Mouse (Mus musculus) MEL (cell line): ENCODE results near the gene Strap. TPM values are rescaled to one million over a fixed set of nuclear protein-coding genes. Genes with fewer than 3 reads are reported as not detected.

Source experiments
- DNase-seq: peaks from one replicate; pipeline ENCODE4 v3.0.0; 2011; ENCODE audit warnings: low read depth, low spot score
- H3K27ac ChIP-seq: 2 replicates; pipeline ENCODE4 v1.5.1; 2012; ENCODE audit warnings: low read depth, mild to moderate bottlenecking, control low read depth, low read length, moderate library complexity; ENCODE audit not compliant: control insufficient read depth
- H3K27me3 ChIP-seq, 2 experiments: fragments of 150-350 bp in 1 of 2; sonication (generic) in 1 of 2; 2 replicates each; pipeline ENCODE4 v1.6.1; 2012; ENCODE audit warnings: low read length in 2 of 2, mild to moderate bottlenecking in 2 of 2, improper control_type of control experiment in 1 of 2, moderate library complexity in 1 of 2; ENCODE audit not compliant: insufficient read depth in 2 of 2, control insufficient read depth in 1 of 2
- H3K36me3 ChIP-seq, 2 experiments: 2 replicates each; pipeline ENCODE4 v1.6.1; 2012 to 2014; ENCODE audit warnings: low read length in 2 of 2, improper control_type of control experiment in 1 of 2, inconsistent platforms in 1 of 2, mild to moderate bottlenecking in 1 of 2; ENCODE audit not compliant: insufficient read depth in 2 of 2, control insufficient read depth in 1 of 2
- H3K4me1 ChIP-seq, 2 experiments: fragments of 150-350 bp in 1 of 2; sonication (generic) in 1 of 2; 2 replicates each; pipeline ENCODE4 v1.6.1; 2012; ENCODE audit warnings: low read length in 2 of 2, improper control_type of control experiment in 1 of 2, mild to moderate bottlenecking in 1 of 2; ENCODE audit not compliant: insufficient read depth in 2 of 2, control insufficient read depth in 1 of 2
- H3K4me3 ChIP-seq, 2 experiments: fragments of 150-350 bp in 1 of 2; sonication (generic) in 1 of 2; 2 replicates each; pipeline ENCODE4 v1.5.1; 2012; ENCODE audit warnings: low read depth in 2 of 2, low read length in 2 of 2, mild to moderate bottlenecking in 2 of 2, moderate library complexity in 2 of 2, control low read depth in 1 of 2, improper control_type of control experiment in 1 of 2; ENCODE audit not compliant: control insufficient read depth in 1 of 2, insufficient read depth in 1 of 2
- H3K79me2 ChIP-seq: 2 replicates; pipeline ENCODE4 v1.6.1; 2012; ENCODE audit warnings: mild to moderate bottlenecking, low read length, moderate library complexity; ENCODE audit not compliant: control insufficient read depth, poor library complexity, insufficient read depth
- H3K9ac ChIP-seq: 2 replicates; pipeline ENCODE4 v1.6.1; 2012; ENCODE audit warnings: low read depth, mild to moderate bottlenecking, control low read depth, low read length, moderate library complexity; ENCODE audit not compliant: control insufficient read depth, poor library complexity, severe bottlenecking
- H3K9me3 ChIP-seq: fragments of 150-350 bp; sonication (generic); replicated peaks from 2 replicates; pipeline ENCODE4 v1.6.1; 2012; ENCODE audit warnings: mild to moderate bottlenecking, low read length, improper control_type of control experiment, moderate library complexity; ENCODE audit not compliant: insufficient read depth
- CTCF ChIP-seq, 3 experiments: IDR thresholded peaks in 2 of 3; conservative IDR thresholded peaks in 1 of 3; 2 replicates each; pipeline ENCODE4 v1.5.1; 2011 to 2012; ENCODE audit warnings: low read length in 3 of 3, low read depth in 2 of 3, mild to moderate bottlenecking in 2 of 3, improper control_type of control experiment in 1 of 3, inconsistent platforms in 1 of 3, mixed read lengths in 1 of 3, moderate library complexity in 1 of 3; ENCODE audit not compliant: control insufficient read depth in 1 of 3, insufficient read depth in 1 of 3, poor library complexity in 1 of 3, severe bottlenecking in 1 of 3
- ETS1 ChIP-seq: IDR thresholded peaks from 2 replicates; pipeline ENCODE4 v1.6.1; 2012; ENCODE audit warnings: low read depth, mild to moderate bottlenecking, inconsistent platforms, low read length, improper control_type of control experiment, moderate library complexity
- GABPA ChIP-seq: IDR thresholded peaks from 2 replicates; pipeline ENCODE4 v1.6.1; 2012; ENCODE audit warnings: low read depth, mild to moderate bottlenecking, inconsistent platforms, low read length, improper control_type of control experiment, moderate library complexity
- GATA1 ChIP-seq: IDR thresholded peaks from 2 replicates; pipeline ENCODE4 v1.6.1; 2011; ENCODE audit warnings: low read depth, low read length, improper control_type of control experiment
- HCFC1 ChIP-seq: IDR thresholded peaks from 2 replicates; pipeline ENCODE4 v1.6.1; 2012; ENCODE audit warnings: low read depth, mild to moderate bottlenecking, inconsistent platforms, low read length, improper control_type of control experiment, moderate library complexity
- MXI1 ChIP-seq: IDR thresholded peaks from 2 replicates; pipeline ENCODE4 v1.6.1; 2011; ENCODE audit warnings: mild to moderate bottlenecking, low read depth, low read length, improper control_type of control experiment
- NELFE ChIP-seq: IDR thresholded peaks from 2 replicates; pipeline ENCODE4 v1.6.1; 2011; ENCODE audit warnings: low read depth, low read length, improper control_type of control experiment
- RCOR1 ChIP-seq: IDR thresholded peaks from 2 replicates; pipeline ENCODE4 v1.6.1; 2012; ENCODE audit warnings: low read depth, mild to moderate bottlenecking, inconsistent platforms, low read length, improper control_type of control experiment
- TBP ChIP-seq: IDR thresholded peaks from 2 replicates; pipeline ENCODE4 v1.8.0; 2011; ENCODE audit warnings: low read depth, low read length, improper control_type of control experiment
- TCF12 ChIP-seq: IDR thresholded peaks from 2 replicates; pipeline ENCODE4 v1.6.1; 2014; ENCODE audit warnings: low read depth, mild to moderate bottlenecking, inconsistent platforms, low read length, improper control_type of control experiment, moderate library complexity
- USF1 ChIP-seq: IDR thresholded peaks from 2 replicates; pipeline ENCODE4 v1.6.1; 2014; ENCODE audit warnings: low read depth, mild to moderate bottlenecking, inconsistent platforms, low read length, improper control_type of control experiment, moderate library complexity
- USF2 ChIP-seq, 2 experiments: IDR thresholded peaks; 2 replicates each; pipeline ENCODE4 v1.6.1; 2011 to 2012; ENCODE audit warnings: improper control_type of control experiment in 2 of 2, low read length in 2 of 2, borderline replicate concordance in 1 of 2, inconsistent platforms in 1 of 2, low read depth in 1 of 2, mild to moderate bottlenecking in 1 of 2; ENCODE audit not compliant: insufficient read depth in 1 of 2
- ZC3H11A ChIP-seq: IDR thresholded peaks from 2 replicates; pipeline ENCODE4 v1.6.1; 2012; ENCODE audit warnings: low read depth, mild to moderate bottlenecking, inconsistent platforms, low read length, improper control_type of control experiment
- ZKSCAN1 ChIP-seq: IDR thresholded peaks from 2 replicates; pipeline ENCODE4 v1.6.1; 2012; ENCODE audit warnings: low read depth, mild to moderate bottlenecking, inconsistent platforms, low read length, improper control_type of control experiment, moderate library complexity
- ZMIZ1 ChIP-seq: IDR thresholded peaks from 2 replicates; pipeline ENCODE4 v1.6.1; 2012; ENCODE audit warnings: low read depth, mild to moderate bottlenecking, inconsistent platforms, low read length, improper control_type of control experiment, moderate library complexity
- ZNF384 ChIP-seq: IDR thresholded peaks from 2 replicates; pipeline ENCODE4 v1.6.1; 2012; ENCODE audit warnings: low read depth, mild to moderate bottlenecking, inconsistent platforms, low read length, improper control_type of control experiment
- polyA plus RNA-seq, 2 experiments: library from polyadenylated mRNA; stranded (reverse) in 1 of 2; unstranded in 1 of 2; fragments of >175 nt in 1 of 2; fragments of >200 nt in 1 of 2; gene quantifications; 2 replicates each; pipeline versions ENCODE4 v1.2.1 to v1.2.4; 2012; ENCODE audit warnings: low replicate concordance in 2 of 2, low read depth in 1 of 2; ENCODE audit not compliant: insufficient read length in 2 of 2, insufficient read depth in 1 of 2, missing spikeins in 1 of 2
- total RNA-seq: library from RNA; depleted of rRNA; stranded (reverse); fragments of 300-350 nt; gene quantifications from 2 replicates; pipeline ENCODE4 v1.2.3, GENCODE M21; 2012

Strap gene
- total and polyA plus RNA-seq, 3 experiments = 142 to 194 TPM; not detected in 1

- Histone ChIP-seq H3K36me3 (no peaks in the 10 kb centered on the region), H3K27ac (no peak overlapping the region), H3K9me3 (no peaks in the 10 kb centered on the region), H3K9ac (no peak overlapping the region), H3K27me3 (no peaks in the 10 kb centered on the region), H3K4me3 (no peak overlapping the region), H3K4me1 (no peaks in the 10 kb centered on the region), H3K79me2 (no peaks in the 10 kb centered on the region)
- no peak for DNase-seq
- TF ChIP-seq NELFE (no peak), ZMIZ1 (no peak), ETS1 (no peak), RCOR1 (no peak), HCFC1 (no peak), GABPA (no peak), CTCF (IDR thresholded peaks at IDR 0.05 in 2 of 3, conservative IDR thresholded peaks at IDR 0.05 in 1 of 3; ENCODE audit: control insufficient read depth in 1 of 3, insufficient read depth in 1 of 3, low read depth in 2 of 3, low read length in 3 of 3, poor library complexity in 1 of 3, severe bottlenecking in 1 of 3) (no peak)
Observed at GRCm38 (mm10) chr6:137688079-137688478, 46.8 kb upstream of the Strap start.

- Histone ChIP-seq H3K27me3 (no peaks in the 10 kb centered on the region), H3K9me3 (no peaks in the 10 kb centered on the region), H3K4me1 (no peaks in the 10 kb centered on the region), H3K4me3 (no peak overlapping the region), H3K36me3 (no peaks in the 10 kb centered on the region), H3K79me2 (no peaks in the 10 kb centered on the region), H3K27ac (no peak overlapping the region), H3K9ac (no peak overlapping the region)
- no peak for TF ChIP-seq ZNF384
- TF ChIP-seq USF1 = no peak
- no peak for TF ChIP-seq ZC3H11A
- TF ChIP-seq ZKSCAN1 = no peak
- no peak for TF ChIP-seq MXI1
- no peak for TF ChIP-seq TBP
- no peak for TF ChIP-seq TCF12
- TF ChIP-seq USF2 (IDR thresholded peaks at IDR 0.05; ENCODE audit: borderline replicate concordance in 1 of 2, insufficient read depth in 1 of 2, low read depth in 1 of 2, low read length in 2 of 2) = no peak
- TF ChIP-seq GATA1 = no peak
- no peak for DNase-seq
Observed at GRCm38 (mm10) chr6:137688506-137689105, 46.3 kb upstream of the Strap start.
